ENCODE assay signal across 8 mouse cellular contexts in genomic region chr19:4306190-4306577, GRCm38 (mm10). TPM values are rescaled to one million over a fixed set of nuclear protein-coding genes. Genes with fewer than 3 reads are reported as not detected.
DNase-seq lines count a peak whose midpoint lies in the region; ATAC-seq lines count a peak whose summit lies in the region.

Gene Grk2 (minus strand): TSS chr19:4306222.

- no peaks in the 10 kb centered on the region for H3K9me3 ChIP-seq in hindbrain, embryonic 16.5 days (ENCODE audit: control insufficient read depth, low read length)
- no peaks in the 10 kb centered on the region for H3K9me3 ChIP-seq in megakaryocyte, embryonic 14.5 days

- DNase-seq in ZHBTc4 (ENCODE audit: low read depth, low spot score), result peak; percentile 82
- peak; percentile 76 to 90 for DNase-seq in cerebellum, postnatal 4 days (ENCODE audit: low spot score in 2 of 2)
- peak; percentile 54 to 68 for DNase-seq in gastrocnemius, adult 8-10 months (ENCODE audit: low spot score in 2 of 2)
- DNase-seq in left cerebral cortex, postnatal 10 days (ENCODE audit: extremely low spot score in 1 of 2, low spot score in 2 of 2), result peak in 1 of 2 experiments; percentile 87
- DNase-seq in right cerebral cortex, postnatal 10 days (ENCODE audit: low spot score in 2 of 2), result peak; percentile 76 to 83
- peak; percentile 82 for DNase-seq in urinary bladder, postnatal 14 days (ENCODE audit: low spot score)

- intact Hi-C loops in left cerebral cortex, postnatal 10 days (cut with DNase I), result loop anchor here (2.0 kb wide), 1 partner anchor 49 kb away; no protein-coding TSS in a partner anchor

- H3K36me3 ChIP-seq in hindbrain, embryonic 16.5 days (ENCODE audit: control insufficient read depth, insufficient read depth, low read length), result no peaks in the 10 kb centered on the region
- peaks cover 15% of the 10 kb centered on the region for H3K36me3 ChIP-seq in megakaryocyte, embryonic 14.5 days (replicated peaks; ENCODE audit: low read length)

- WGBS in hindbrain, embryonic 16.5 days, result under 1% methylated on average over 14 of the region's 46 CpGs

- ATAC-seq in hindbrain, embryonic 16.5 days, result peak; percentile 81

- H3K27me3 ChIP-seq in hindbrain, embryonic 16.5 days (replicated peaks; ENCODE audit: control insufficient read depth, insufficient read depth, low read length), result no peaks in the 10 kb centered on the region
- H3K27me3 ChIP-seq in megakaryocyte, embryonic 14.5 days (replicated peaks), result peaks cover 5% of the 10 kb centered on the region

- H3K4me1 ChIP-seq in hindbrain, embryonic 16.5 days (ENCODE audit: control insufficient read depth, insufficient read depth, low read depth, low read length), result peaks cover 44% of the 10 kb centered on the region
- peaks cover 52% of the 10 kb centered on the region for H3K4me1 ChIP-seq in megakaryocyte, embryonic 14.5 days

- peak within 1 kb of the TSS; percentile 82 for H3K4me2 ChIP-seq in hindbrain, embryonic 16.5 days (ENCODE audit: low read length)

- peak within 1 kb of the TSS; percentile 63 for H3K4me3 ChIP-seq in hindbrain, embryonic 16.5 days (ENCODE audit: low read length)
- H3K4me3 ChIP-seq in megakaryocyte, embryonic 14.5 days (replicated peaks), result peak within 1 kb of the TSS; percentile 98

- peak within 1 kb of the TSS; percentile 96 for H3K9ac ChIP-seq in hindbrain, embryonic 16.5 days (ENCODE audit: low read depth, low read length)

- H3K27ac ChIP-seq in hindbrain, embryonic 16.5 days (ENCODE audit: low read depth, low read length), result peak within 1 kb of the TSS; percentile 90

RNA-seq across cellular contexts. Expression of gene Grk2, which starts in this region (rescaled TPM):
- total RNA-seq in gastrocnemius, adult 8-10 months (2022), result 10 to 100 TPM; 55.7 to 65.2 (median 62.1) TPM
- 27.3 and 28.3 TPM in 2 replicates for polyA plus RNA-seq in hindbrain, embryonic 16.5 days (2015; fragmentation: Nextera tagmentation; extraction: Ambion mirVana)
- 100 to 1,000 TPM; 146 to 154 TPM for total RNA-seq in left cerebral cortex, postnatal 10 days (2021)
- polyA plus RNA-seq in megakaryocyte, embryonic 14.5 days (2012; ENCODE audit: insufficient read depth, low replicate concordance), result 265 and 541 TPM in 2 replicates
